Mouse (Mus musculus) thymus, postnatal 14 days (tissue): ENCODE data around the gene Slc34a1.

Experiments used
- DNase-seq: peaks from one replicate; pipeline ENCODE4 v3.0.0; 2021

Slc34a1 gene

GRCm38 (mm10) chr13:55398088-55398487, at the start of gene Slc34a1:
Gene Slc34a1, plus strand, starts transcription at chr13:55398187.
- DNase-seq = no peak

- no peak for DNase-seq
These were observed 36.8 kb upstream of the Slc34a1 start for GRCm38 (mm10) chr13:55361145-55361544.

- peak; percentile 52 for DNase-seq
These were observed 36.0 kb upstream of the Slc34a1 start for GRCm38 (mm10) chr13:55361974-55362452.

GRCm38 (mm10) chr13:55362453-55363060, 35.4 kb upstream of the Slc34a1 start, which contains the start of gene Lman2:
Gene Lman2, minus strand, starts transcription at chr13:55362783.
- peak; percentile 93 for DNase-seq

- peak; percentile 56 for DNase-seq
These were observed 29.6 kb upstream of the Slc34a1 start for GRCm38 (mm10) chr13:55368401-55368800.

- peak; percentile 90 for DNase-seq
These were observed 28.4 kb upstream of the Slc34a1 start, which contains the start of gene Rgs14 for GRCm38 (mm10) chr13:55369531-55370114. Gene Rgs14, plus strand, starts transcription at chr13:55369732.

- DNase-seq = peak; percentile 24
These were observed 27.8 kb upstream of the Slc34a1 start for GRCm38 (mm10) chr13:55370234-55370633.

- DNase-seq = peak; percentile 53
These were observed 26.8 kb upstream of the Slc34a1 start for GRCm38 (mm10) chr13:55371007-55371681.

GRCm38 (mm10) chr13:55371740-55372139, 26.2 kb upstream of the Slc34a1 start:
- DNase-seq = no peak

GRCm38 (mm10) chr13:55374206-55374924, 23.6 kb upstream of the Slc34a1 start:
- peak; percentile 84 for DNase-seq

GRCm38 (mm10) chr13:55375877-55376276, 22.1 kb upstream of the Slc34a1 start:
- DNase-seq = no peak

- DNase-seq = no peak
These were observed 18.9 kb upstream of the Slc34a1 start for GRCm38 (mm10) chr13:55378907-55379580.

- no peak for DNase-seq
These were observed 16.2 kb upstream of the Slc34a1 start for GRCm38 (mm10) chr13:55381790-55382189.

- no peak for DNase-seq
These were observed 7.3 kb upstream of the Slc34a1 start for GRCm38 (mm10) chr13:55390644-55391043.

GRCm38 (mm10) chr13:55391626-55392029, 6.4 kb upstream of the Slc34a1 start:
- no peak for DNase-seq

- peak; percentile 63 for DNase-seq
These were observed 5.1 kb upstream of the Slc34a1 start for GRCm38 (mm10) chr13:55392933-55393332.

GRCm38 (mm10) chr13:55399300-55400038, 1.5 kb downstream of the Slc34a1 start:
- no peak for DNase-seq

- no peak for DNase-seq
These were observed 2.0 kb downstream of the Slc34a1 start for GRCm38 (mm10) chr13:55400039-55400346.

- DNase-seq = no peak
These were observed 5.3 kb downstream of the Slc34a1 start for GRCm38 (mm10) chr13:55403266-55403665.

GRCm38 (mm10) chr13:55403935-55404852, 6.2 kb downstream of the Slc34a1 start:
- no peak for DNase-seq
